Mouse (Mus musculus): Measurements from ENCODE around the gene Ncam1. TPM values are rescaled to one million over a fixed set of nuclear protein-coding genes. Genes with fewer than 3 reads are reported as not detected.

The Ncam1 gene
- polyA plus RNA-seq (2012; rRNA removed; ENCODE audit: low replicate concordance), result 1.4 and 2.8 TPM in 2 replicates

GRCm38 (mm10) chr9:49798806-49799205 lies at the start of gene Ncam1:
Gene Ncam1, minus strand, starts transcription at chr9:49798925.

GRCm38 (mm10) chr9:49485892-49486311 lies 312.8 kb downstream of the Ncam1 start, which contains the start of gene Ttc12:
Gene Ttc12, minus strand, starts transcription at chr9:49486225.

Data from duodenum, adult 2 months (tissue).